Mouse (Mus musculus) left cerebral cortex, adult 8-10 months (tissue): ENCODE results near the gene Gm45213. TPM values are rescaled to one million over a fixed set of nuclear protein-coding genes. Genes with fewer than 3 reads are reported as not detected.

Source experiments
- DNase-seq, 2 experiments: peaks; one replicate each; pipeline ENCODE4 v3.0.0; 2022; ENCODE audit warnings: low spot score in 2 of 2
- total RNA-seq, 4 experiments: library from RNA; stranded (reverse); gene quantifications; 2 replicates each; pipeline ENCODE4 v1.2.4; 2022

The Gm45213 gene
- total RNA-seq, 4 experiments from 2014 or later = not detected

- DNase-seq = no peak
Observed at GRCm38 (mm10) chr7:66106581-66107056, 63.2 kb downstream of the Gm45213 start.

DNA sequence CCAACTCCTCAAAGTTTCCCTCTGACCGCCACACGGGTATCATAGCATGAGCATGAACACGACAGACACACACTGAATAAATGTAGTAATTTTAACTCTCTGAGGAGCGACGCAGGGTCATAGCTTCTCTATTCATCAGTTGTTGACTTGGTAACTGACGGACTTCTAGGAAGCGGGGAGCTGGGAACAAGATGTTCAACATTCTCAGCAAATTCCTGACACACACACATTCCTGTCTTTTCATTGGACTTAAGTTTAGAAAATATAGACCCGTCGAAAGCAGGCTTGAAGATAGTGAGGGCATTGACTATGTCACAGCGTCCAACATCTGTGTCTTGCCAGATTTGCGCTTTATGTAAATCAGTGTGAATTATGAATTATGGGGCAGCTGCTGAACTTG, 63.8 kb downstream of the Gm45213 start:
- DNase-seq = no peak

DNA sequence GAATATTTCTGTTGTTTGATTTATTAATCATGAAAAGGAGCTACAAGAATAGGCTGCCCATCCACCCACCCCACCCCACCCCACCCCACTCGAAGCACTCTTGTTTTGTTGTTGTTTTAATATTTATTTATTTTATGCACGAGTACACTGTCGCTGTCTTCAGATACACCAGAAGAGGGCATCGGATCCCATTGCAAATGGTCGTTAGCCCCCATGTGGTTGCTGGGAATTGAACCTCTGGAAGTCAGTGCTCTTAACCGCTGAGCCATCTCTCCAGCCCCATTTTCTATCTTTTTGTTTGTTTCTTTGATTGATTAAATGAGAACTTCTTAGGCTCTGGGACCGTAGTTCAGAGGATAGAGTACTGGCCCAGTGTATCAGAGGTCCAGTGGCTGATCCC, 64.5 kb downstream of the Gm45213 start:
- DNase-seq = no peak

DNA sequence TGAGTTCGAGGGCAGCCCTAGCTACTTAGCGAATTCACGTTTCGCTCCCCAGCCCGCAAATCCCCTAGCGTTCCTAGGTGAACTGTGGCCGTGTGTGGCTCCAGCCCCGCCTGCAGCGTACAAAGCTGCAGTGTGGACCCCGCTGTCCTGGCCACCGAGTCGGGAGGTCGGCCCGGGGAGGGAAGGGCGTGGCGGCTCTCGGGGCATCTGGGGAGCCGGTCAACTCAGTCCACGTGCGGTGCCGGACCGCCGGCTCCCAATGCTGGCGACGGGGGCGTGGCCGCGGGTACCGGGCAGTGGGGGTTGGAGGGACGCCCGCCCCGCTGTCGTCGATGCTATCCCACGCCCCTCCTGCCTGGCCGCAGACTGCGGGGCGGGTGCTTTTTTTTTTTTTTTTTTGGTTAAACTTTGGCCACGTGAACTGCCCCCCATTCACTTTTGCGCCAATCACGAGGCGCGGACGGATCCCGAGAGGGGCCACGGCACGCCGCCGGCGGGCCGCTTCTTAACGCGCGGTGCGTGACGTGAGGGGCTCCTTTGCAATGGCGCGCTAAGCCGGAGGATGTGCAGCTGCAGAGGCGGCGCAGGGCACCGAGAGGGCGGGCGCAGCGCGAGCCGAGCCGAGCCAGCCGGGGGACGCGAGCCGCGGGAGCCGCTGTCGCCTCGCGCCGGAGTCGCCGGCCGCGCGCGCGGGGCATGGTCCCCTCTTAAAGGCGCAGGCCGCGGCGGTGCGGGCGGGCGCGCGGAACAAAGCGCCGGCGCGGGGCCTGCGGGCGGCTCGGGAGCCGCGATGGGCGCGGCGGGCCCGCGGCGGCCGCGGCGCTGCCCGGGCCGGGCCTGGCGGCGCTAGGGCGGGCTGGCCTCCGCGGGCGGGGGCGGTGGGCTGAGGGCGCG, 65.8 kb downstream of the Gm45213 start, which contains the start of gene Chsy1:
TSS of gene Chsy1 (plus strand) at position 555 of the 894 bp plus-strand sequence.
- peak; percentile 84 to 90 for DNase-seq

DNA sequence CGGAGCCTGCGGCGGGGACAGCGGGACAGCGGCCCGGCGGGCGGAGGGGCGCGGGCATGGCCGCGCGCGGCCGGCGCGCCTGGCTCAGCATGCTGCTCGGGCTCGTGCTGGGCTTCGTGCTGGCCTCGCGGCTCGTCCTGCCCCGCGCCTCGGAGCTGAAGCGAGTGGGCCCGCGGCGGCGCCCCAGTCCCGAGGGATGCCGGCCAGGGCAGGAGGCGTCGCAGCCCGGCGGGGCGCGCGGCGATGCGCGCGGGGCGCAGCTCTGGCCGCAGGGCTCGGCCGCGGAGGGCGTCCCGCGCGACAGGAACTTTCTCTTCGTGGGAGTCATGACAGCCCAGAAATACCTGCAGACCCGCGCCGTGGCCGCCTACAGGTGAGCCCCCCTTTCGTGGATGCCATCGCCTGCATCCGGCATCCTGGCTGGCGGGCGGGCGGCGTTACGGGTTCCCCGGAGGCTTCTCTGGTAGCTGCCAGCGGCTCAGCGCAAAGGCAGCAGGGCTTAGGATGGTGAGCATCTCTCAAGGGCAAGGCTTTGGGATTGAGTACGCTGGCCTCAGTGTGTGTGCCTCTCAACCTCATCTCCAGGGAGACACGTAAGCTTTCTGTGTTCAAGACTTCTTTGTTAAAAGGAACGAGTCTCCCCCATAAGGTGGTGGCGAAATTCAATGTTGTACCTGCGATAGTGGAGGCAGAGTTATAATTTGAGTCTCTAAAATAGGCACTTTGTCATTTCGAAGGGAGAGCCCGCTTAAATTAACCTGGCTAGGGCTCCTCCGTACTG, 66.6 kb downstream of the Gm45213 start:
- DNase-seq = peak in 1 of 2 experiments; percentile 26

GRCm38 (mm10) chr7:66110636-66111112, 67.3 kb downstream of the Gm45213 start:
- DNase-seq = no peak

GRCm38 (mm10) chr7:66111211-66111610, 67.8 kb downstream of the Gm45213 start:
- no peak for DNase-seq

Other genes with a start within 250 kb of the Gm45213 start
- gene Pcsk6, start 181.9 kb upstream of the Gm45213 start, total RNA-seq = 10 to 100 TPM; 12.7 to 16.1 (median 15.1) TPM
- gene Snrpa1, start 15.4 kb downstream of the Gm45213 start, total RNA-seq = 10 to 100 TPM; 34.2 to 38.0 (median 35.9) TPM
- 10 to 100 TPM; 42.7 to 51.4 (median 46.5) TPM for gene Selenos, start 36.0 kb downstream of the Gm45213 start, total RNA-seq
- 10 to 100 TPM; 15.5 to 17.3 (median 16.6) TPM for gene Chsy1, start 65.9 kb downstream of the Gm45213 start, total RNA-seq